Mouse (Mus musculus) granulocyte monocyte progenitor cell, adult 5-6 weeks (primary cell): ENCODE measurements at regions not wholly inside any gene's neighbourhood (a gene's known extent, or its start where the extent isn't known, plus 50 kb on each side); places are given as distances from the start of the nearest gene placed in this dataset.

ENCODE experiments used
- ATAC-seq: replicated peaks from 2 replicates; pipeline ENCODE4 v1.8.0; 2016; ENCODE audit warnings: mild to moderate bottlenecking, moderate TSS enrichment, inconsistent platforms; ENCODE audit not compliant: poor library complexity, severe bottlenecking

DNA sequence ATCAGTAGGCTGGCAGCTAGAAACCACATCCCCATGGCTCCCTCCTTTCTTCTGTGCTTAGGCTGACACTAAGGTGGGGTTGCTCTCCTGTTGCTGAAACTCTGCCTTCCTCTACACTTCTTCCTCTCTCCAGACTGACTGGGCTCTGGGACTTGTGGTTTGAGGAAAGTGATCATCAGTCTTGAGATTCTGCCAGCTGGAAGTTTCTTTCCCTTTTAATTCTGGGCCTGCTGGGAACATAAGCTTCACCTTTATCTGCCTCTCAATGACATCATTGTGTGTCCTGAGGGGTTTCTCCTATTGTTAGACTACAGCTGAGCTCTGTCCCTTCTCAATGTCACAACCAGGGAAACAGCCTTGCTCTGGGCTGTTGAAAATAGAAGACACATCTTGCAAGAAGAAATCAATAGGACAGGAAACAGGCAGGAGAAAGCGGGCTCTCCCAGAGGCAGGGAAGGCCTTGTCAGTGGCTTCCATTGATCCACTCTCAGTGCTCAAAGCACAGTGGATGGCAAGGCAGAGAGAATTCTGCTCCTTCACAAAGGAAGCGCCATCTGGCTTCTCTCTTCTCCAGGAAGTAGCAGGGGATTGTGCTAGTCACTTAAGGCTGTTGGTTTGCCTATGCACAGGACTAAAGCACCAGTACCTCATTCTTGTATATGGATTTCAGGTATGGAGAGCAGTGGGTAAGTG lies 206.3 kb upstream of the Cdyl start:
- ATAC-seq = peak; percentile 56

DNA sequence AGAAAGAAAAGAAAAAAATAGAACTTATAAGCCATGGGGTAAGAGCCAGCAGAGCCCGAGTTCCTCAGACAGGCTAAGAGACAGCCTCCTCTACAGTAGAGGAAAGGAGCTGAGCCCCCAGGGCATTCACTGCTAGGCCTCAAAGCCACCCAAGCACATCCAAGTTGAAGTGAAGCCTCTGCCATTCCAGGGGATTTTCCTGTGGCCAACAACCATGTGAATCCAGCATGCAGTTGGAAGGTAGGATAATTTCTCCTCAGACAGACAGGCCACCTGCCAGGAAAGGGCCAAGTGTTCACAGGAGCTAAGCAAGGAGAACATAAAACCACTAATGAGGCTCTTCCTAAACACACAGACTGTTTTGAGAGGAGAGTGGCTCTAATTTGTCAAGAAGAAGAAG lies 199.6 kb upstream of the Cdyl start:
- ATAC-seq = no peak

DNA sequence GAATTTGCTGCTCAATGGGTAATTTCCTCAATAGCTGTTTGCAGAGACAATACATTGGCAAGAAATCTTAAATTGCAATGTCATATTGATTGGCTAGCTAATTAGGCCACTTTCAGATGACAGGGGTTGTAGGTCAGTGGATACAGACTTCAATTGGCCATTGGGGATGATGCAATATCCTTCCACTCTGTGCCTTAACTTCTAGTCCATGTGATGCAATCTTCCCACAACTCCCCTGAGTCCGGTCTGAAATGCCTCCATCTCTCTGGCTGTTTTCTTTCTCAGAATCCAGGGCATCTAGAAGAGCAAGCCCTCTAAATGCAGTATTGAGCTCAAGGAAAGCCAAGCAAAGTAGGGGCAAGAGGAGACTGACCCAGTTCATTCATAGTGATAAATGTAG lies 196.4 kb upstream of the Cdyl start:
- peak; percentile 94 for ATAC-seq

GRCm38 (mm10) chr13:35463850-35464249 lies 195.8 kb upstream of the Cdyl start:
- ATAC-seq = no peak

DNA sequence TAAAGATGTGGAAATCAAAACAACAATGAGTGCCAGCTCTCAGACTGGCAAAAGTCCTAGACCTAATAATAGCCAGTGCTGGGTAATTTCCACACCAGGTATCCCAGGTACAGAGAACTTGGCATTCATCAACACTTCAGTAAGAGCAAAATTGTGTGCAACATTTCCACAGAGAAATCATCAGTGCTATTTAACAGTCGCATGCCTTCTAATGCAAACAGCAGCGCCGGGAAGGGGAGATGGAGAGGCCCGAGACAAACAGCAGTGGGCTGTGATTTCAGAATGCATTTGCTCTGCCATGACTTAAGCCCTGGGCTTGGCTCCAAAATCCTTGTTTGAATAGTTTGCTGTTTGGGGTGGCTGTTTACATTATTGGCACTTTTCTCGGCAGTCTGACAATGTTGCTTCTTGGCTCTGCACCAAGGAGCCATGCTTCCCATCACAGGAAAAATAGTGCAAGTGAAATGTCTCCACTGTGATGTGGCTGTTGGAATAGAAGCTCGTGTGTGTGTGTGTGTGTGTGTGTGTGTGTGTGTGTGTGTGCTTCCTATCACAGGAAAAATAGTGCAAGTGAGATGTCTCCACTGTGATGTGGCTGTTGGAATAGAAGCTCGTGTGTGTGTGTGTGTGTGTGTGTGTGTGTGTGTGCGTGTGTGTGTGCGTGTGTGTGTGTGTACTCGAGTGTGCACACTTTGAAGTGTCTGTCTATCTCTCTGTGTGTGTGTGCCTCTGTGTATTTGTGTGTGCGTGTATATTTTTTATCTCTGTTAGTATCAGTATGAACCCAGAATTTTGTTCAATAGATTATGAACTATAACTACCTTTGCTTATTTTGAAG lies 190.1 kb upstream of the Cdyl start:
- ATAC-seq = no peak

DNA sequence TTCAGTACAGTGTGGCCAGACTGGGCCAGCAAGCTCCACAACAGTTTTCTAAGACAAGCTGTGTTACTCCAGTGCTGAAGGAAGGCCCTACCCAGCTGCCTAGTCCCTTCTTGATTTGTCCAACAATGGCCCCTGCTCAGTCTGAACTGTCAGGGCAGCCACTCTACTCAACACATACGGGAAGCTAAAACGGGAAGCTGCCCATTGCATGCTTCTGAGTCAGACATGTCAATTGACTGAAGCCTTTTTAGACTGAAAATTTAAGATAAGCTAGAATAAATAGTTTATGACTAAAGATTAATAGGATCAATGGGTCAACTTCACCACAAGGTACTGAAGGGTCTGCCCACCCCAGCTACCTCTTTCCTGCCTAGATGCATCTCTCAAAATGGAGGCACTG lies 181.4 kb upstream of the Cdyl start:
- ATAC-seq = 0 out of 2 replicates have a peak, but pooled peaks have one; percentile 37

- ATAC-seq = peak; percentile 74
Observed at GRCm38 (mm10) chr13:35482340-35482739, 177.3 kb upstream of the Cdyl start.

GRCm38 (mm10) chr13:35486125-35486524 lies 173.5 kb upstream of the Cdyl start:
- ATAC-seq = no peak

- ATAC-seq = no peak
Observed at GRCm38 (mm10) chr13:35499776-35500175, 159.9 kb upstream of the Cdyl start.

- ATAC-seq = no peak
Observed at GRCm38 (mm10) chr13:35500891-35501290, 158.7 kb upstream of the Cdyl start.

DNA sequence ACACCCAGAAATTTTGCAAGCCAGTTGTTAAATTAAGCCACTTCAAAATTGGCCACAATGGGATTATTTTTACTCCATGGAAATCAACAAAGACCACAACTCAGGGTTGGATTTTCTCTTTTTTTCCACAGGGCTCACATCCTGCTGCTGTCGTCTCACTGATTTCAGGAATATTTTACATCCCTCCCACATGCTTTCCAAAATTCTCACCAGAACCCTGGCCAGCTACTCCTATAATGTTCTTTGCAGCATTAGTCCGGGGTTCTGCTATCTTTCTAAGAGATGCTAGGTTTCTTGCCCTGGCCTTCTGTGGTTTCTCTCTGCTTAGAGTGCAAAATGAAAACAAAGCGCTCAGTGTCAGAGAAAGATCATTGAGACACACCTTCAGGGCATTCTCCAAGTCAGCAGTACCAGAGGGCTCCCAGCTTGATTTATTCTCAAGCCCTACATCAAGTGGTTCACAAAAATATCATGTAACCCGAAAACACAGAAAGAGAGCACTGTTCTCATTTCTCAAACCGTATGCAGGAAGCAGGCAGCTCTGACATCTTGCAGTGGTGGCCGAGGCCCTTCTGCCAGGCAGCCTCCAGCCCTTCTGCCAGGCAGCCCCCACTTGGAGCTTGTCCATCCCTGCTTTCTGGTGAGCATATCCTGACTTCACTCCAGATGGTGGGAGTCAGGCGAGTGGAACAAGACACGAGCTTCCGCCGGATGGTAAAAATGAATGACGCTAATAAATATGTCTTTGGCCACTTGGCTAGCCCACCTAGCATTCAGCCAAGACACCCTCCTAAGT lies 158.1 kb upstream of the Cdyl start:
- no peak for ATAC-seq

- ATAC-seq = no peak
Observed at GRCm38 (mm10) chr13:35502147-35502522, 157.5 kb upstream of the Cdyl start.

DNA sequence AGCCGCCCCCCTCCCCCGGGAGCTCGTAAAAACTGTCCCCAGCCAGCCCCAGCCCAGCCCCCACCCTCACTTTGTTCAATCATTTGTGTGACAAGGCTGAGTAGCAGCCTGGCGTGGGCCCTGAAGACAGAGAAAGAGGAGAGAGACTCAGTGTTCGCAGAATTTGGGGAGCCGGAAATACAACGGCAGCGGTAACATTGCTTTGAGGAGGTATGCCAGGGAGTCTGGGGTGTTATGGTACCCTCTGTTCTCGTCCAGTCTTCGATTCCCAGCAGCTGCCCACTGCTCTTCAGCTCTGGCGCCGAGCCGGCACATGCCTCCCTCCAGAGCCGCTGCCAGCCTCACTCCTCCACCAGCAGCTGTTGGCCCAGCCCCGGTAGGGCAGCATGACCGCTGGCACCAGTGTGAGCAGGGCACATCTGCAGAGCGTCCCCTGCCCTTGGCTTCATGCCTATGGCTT lies 156.2 kb upstream of the Cdyl start:
- no peak for ATAC-seq

GRCm38 (mm10) chr13:35507195-35507594 lies 152.4 kb upstream of the Cdyl start:
- ATAC-seq = no peak

GRCm38 (mm10) chr13:35512029-35512507 lies 147.6 kb upstream of the Cdyl start:
- ATAC-seq = peak; percentile 91

DNA sequence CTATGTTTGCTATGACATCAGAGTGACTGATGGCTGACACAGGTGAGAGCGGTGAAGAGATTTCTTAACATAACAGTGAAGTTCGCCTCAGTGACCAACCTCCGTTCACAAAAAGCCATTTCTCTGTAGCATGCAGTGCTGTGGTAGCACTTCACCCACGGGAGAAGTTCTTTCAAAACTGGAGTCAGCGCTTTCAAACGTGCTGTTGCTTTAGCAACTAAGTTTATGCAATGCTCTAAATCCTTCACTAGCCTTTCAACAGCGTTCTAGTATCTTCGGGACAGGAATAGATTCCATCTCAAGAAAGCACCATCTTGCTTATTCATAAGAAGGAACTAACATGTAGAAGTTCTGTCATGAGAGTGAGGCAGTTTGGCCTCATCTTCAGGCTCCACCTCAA lies 146.5 kb upstream of the Cdyl start:
- ATAC-seq = no peak

GRCm38 (mm10) chr13:35515291-35515690 lies 144.3 kb upstream of the Cdyl start:
- peak; percentile 54 for ATAC-seq

DNA sequence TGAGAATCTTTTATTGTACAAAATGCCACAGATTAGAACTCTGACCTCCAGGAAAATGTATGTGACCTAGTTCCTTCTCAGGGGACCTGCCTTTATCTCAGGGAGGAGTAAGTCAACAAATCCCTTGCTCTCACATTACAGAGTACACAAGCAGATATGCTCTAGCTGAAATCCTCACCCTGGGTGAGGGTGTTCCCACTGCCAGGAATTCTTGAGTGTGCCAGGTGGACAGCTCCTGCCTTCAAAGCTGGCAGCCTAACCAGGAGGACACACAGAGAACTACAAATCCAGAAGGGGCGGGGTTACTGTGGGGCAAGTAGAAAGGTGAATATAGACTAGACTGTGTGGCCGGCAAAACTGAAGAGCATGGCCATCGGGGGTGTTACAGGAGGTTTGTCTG lies 141.9 kb upstream of the Cdyl start:
- no peak for ATAC-seq

GRCm38 (mm10) chr13:35522272-35522671 lies 137.4 kb upstream of the Cdyl start:
- ATAC-seq = no peak

DNA sequence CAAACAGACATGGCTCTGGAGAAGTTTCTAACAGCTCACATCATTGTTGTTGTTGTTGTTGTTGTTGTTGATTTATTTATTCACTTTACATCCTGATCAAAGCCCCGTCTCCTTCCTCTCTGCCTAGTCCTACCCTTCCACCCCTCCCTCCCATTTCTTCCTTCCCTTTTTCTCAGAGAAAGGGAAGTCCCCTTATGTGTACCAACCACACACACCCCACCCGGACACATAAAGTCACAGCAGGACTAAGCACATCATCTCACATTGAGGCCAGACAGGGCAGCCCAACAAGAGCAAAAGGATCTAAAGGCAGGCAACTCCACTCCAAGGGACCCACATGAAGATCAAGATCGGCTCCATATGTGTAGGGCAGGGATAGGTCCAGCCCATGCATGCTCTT lies 130.1 kb upstream of the Cdyl start:
- peak; percentile 82 for ATAC-seq

DNA sequence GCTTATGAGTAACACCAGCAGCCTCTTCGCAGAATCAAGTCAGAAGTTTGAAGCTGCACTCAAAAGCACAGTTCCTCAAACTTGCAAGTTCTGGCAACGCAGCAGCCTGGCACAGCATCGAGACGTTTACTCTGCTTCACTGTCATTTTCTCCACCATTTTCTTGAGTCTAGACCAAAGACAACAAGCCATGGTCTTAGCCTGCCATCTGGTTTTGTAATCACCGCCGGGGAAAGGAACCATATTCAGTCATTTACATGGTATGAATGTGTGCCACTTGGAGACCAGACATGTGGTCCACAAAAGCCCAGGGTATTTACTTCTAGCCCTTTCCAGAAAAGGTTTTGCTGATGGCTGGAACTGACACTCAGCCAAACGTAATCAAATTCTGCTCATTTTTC lies 122.5 kb upstream of the Cdyl start:
- no peak for ATAC-seq
